ENCODE assay signal across 17 mouse cellular contexts in the genomic region with DNA sequence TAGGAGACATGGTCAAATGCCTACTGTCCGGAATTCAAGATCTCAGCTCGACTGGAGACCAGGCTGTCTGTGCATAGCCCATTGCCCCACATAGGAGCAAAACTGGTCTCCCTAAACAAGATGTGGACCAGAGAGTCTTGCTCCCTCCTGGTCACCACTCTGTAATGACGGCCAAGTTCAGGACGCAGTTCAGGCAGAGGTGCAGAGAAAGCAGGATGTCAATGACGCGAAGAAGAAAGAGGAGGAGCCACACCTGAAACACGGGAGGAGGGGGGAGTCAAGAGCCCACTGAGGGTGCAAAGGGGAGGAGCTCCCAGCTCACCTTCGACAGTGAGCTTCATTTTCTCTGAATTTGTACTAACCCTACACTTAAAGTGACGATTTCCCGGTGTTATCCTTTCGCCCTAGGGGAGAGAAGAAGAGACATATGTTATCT.
DNase-seq lines count a peak whose midpoint lies in the region; ATAC-seq and TF ChIP-seq lines count a peak whose summit lies in the region.
"Had no signal": no experiment of that assay in that cellular context is flagged by ENCODE, and none has a peak within 500 bp of the region (broad histone marks: within the 10 kb centered on the region; RNA-seq: fewer than 3 reads in every experiment).

No protein-coding gene starts in this region.

- H3K4me3 ChIP-seq in heart, embryonic 14.5 days (ENCODE audit: control insufficient read depth in 1 of 2, insufficient read depth in 1 of 2, low read depth in 1 of 2, low read length in 2 of 2): no peak overlapping the region
- no peak overlapping the region for H3K4me3 ChIP-seq in lung, postnatal 0 days (ENCODE audit: low read depth, low read length)
- no peak overlapping the region for H3K4me3 ChIP-seq in liver, embryonic 13.5 days (replicated peaks)
- H3K4me3 ChIP-seq: hindbrain, embryonic 12.5 days had no signal

- no peaks in the 10 kb centered on the region for H3K36me3 ChIP-seq in heart, embryonic 14.5 days (ENCODE audit: control insufficient read depth, insufficient read depth, low read length)
- H3K36me3 ChIP-seq in lung, postnatal 0 days (ENCODE audit: insufficient read depth, low read length): no peaks in the 10 kb centered on the region
- no peaks in the 10 kb centered on the region for H3K36me3 ChIP-seq in liver, embryonic 13.5 days
- H3K36me3 ChIP-seq: hindbrain, embryonic 12.5 days had no signal

- TF ChIP-seq EP300 in lung, postnatal 0 days (IDR thresholded peaks at IDR 0.05): no peak

- H3K27ac ChIP-seq in heart, embryonic 14.5 days (replicated peaks in 1 of 2; ENCODE audit: control insufficient read depth in 1 of 2, insufficient read depth in 1 of 2, low read depth in 2 of 2, low read length in 2 of 2): no peak overlapping the region; a peak in 1 of 4 replicates
- H3K27ac ChIP-seq in lung, postnatal 0 days (ENCODE audit: low read length): no peak overlapping the region
- no peak overlapping the region for H3K27ac ChIP-seq in liver, embryonic 13.5 days
- H3K27ac ChIP-seq: hindbrain, embryonic 12.5 days had no signal

- DNase-seq in heart, adult 18-20 months: no peak
- peak; percentile 32 for DNase-seq in lung, postnatal 0 days (ENCODE audit: low spot score)
- no peak for DNase-seq in lung, postnatal 14 days
- peak; percentile 31 for DNase-seq in R1 (ENCODE audit: low read depth, low spot score)
- DNase-seq in liver, embryonic 13.5 days: peak; percentile 21
- DNase-seq in cerebellum, postnatal 36 days: no peak
- DNase-seq: B cell, adult 2 months; cerebellum, adult 9-10 months; forebrain, postnatal 0 days; layer of hippocampus, postnatal 36 days; lung, postnatal 4 days; right cerebral cortex, postnatal 4 days; thymus, adult 2 months had no signal

- H3K27me3 ChIP-seq in heart, embryonic 14.5 days (ENCODE audit: control insufficient read depth, insufficient read depth, low read length): no peaks in the 10 kb centered on the region
- H3K27me3 ChIP-seq in lung, postnatal 0 days (replicated peaks; ENCODE audit: insufficient read depth, low read length): no peaks in the 10 kb centered on the region
- H3K27me3 ChIP-seq in liver, embryonic 13.5 days: no peaks in the 10 kb centered on the region

- no peak for TF ChIP-seq CTCF in lung, postnatal 0 days (IDR thresholded peaks at IDR 0.05)

- H3K4me2 ChIP-seq in heart, embryonic 14.5 days (ENCODE audit: low read length): peak overlapping the region; percentile 40
- no peak overlapping the region; the same call in 1 of the 2 replicates for H3K4me2 ChIP-seq in lung, postnatal 0 days (replicated peaks; ENCODE audit: low read depth, low read length)
- H3K4me2 ChIP-seq in liver, embryonic 13.5 days: peak overlapping the region; percentile 33
- H3K4me2 ChIP-seq: hindbrain, embryonic 12.5 days; midbrain, embryonic 11.5 days had no signal

- ATAC-seq in heart, embryonic 14.5 days (ENCODE audit: insufficient number of reproducible peaks, insufficient read depth, low FRiP score, low read depth): no peak
- ATAC-seq in lung, postnatal 0 days: peak; percentile 55; the same call in 1 of the 2 replicates
- no peak for ATAC-seq in liver, embryonic 13.5 days (ENCODE audit: low read depth)
- ATAC-seq: forebrain, postnatal 0 days; inflammation-experienced regulatory T-cells, adult 6 months had no signal

- 32% methylated on average over 11 of the region's 11 CpGs for WGBS in heart, embryonic 14.5 days
- WGBS in lung, postnatal 0 days: 27% methylated on average over 11 of the region's 11 CpGs
- 49% methylated on average over 11 of the region's 11 CpGs for WGBS in liver, embryonic 13.5 days (ENCODE audit: insufficient replicate concordance)

- H3K9me3 ChIP-seq in heart, embryonic 14.5 days (ENCODE audit: control insufficient read depth, low read length): no peaks in the 10 kb centered on the region
- no peaks in the 10 kb centered on the region for H3K9me3 ChIP-seq in lung, postnatal 0 days (ENCODE audit: low read length)
- no peaks in the 10 kb centered on the region for H3K9me3 ChIP-seq in liver, embryonic 13.5 days (replicated peaks)
- H3K9me3 ChIP-seq: hindbrain, embryonic 12.5 days had no signal

- no peak overlapping the region for H3K9ac ChIP-seq in heart, embryonic 14.5 days (ENCODE audit: low read length)
- no peak overlapping the region for H3K9ac ChIP-seq in lung, postnatal 0 days (replicated peaks; ENCODE audit: low read depth)
- H3K9ac ChIP-seq in liver, embryonic 13.5 days: no peak overlapping the region
- H3K9ac ChIP-seq: forebrain, postnatal 0 days; hindbrain, embryonic 12.5 days had no signal

- H3K4me1 ChIP-seq in heart, embryonic 14.5 days (ENCODE audit: control insufficient read depth in 2 of 2, insufficient read depth in 2 of 2, low read length in 2 of 2): peaks cover 6 to 9% of the 10 kb centered on the region in 2 experiments; a peak in 3 of 4 replicates
- no peaks in the 10 kb centered on the region for H3K4me1 ChIP-seq in lung, postnatal 0 days (ENCODE audit: insufficient read depth, low read depth, low read length)
- H3K4me1 ChIP-seq in liver, embryonic 13.5 days (replicated peaks): peaks cover 15% of the 10 kb centered on the region

Comparison
In these comparisons a context has a peak if more than half of its experiments do, and no peak if none do; other contexts are left out.
1. DNase-seq: peak in lung, postnatal 0 days (single experiment), R1 (single experiment) and liver, embryonic 13.5 days (single experiment); none in heart, adult 18-20 months (0 of 2), lung, postnatal 14 days (single experiment) and cerebellum, postnatal 36 days (0 of 2).